Mouse (Mus musculus) hindbrain, postnatal 0 days (tissue): ENCODE measurements around the gene Vwa2. TPM values are rescaled to one million over a fixed set of nuclear protein-coding genes. Genes with fewer than 3 reads are reported as not detected.

Experiments
- ATAC-seq: fragments of 200-750 bp; cut with Nextera tagmentation; 2 replicates; pipeline ENCODE4 v1.8.0; 2017; ENCODE audit warnings: mild to moderate bottlenecking, moderate TSS enrichment, moderate library complexity
- DNase-seq: peaks from one replicate; pipeline ENCODE4 v3.0.0-alpha.2; 2015; ENCODE audit warnings: low spot score
- H3K27ac ChIP-seq: fragments of 300-500 bp; sonication (generic); 2 replicates; pipeline ENCODE4 v1.5.1; 2014; ENCODE audit warnings: mild to moderate bottlenecking
- H3K27me3 ChIP-seq: fragments of 300-500 bp; sonication (generic); 2 replicates; pipeline ENCODE4 v1.6.1; 2014; ENCODE audit warnings: low read length, mixed read lengths; ENCODE audit not compliant: insufficient read depth
- H3K36me3 ChIP-seq: fragments of 300-500 bp; sonication (generic); 2 replicates; pipeline ENCODE4 v1.6.1; 2014; ENCODE audit warnings: low read length, mixed read lengths; ENCODE audit not compliant: insufficient read depth
- H3K4me1 ChIP-seq: fragments of 300-500 bp; sonication (generic); 2 replicates; pipeline ENCODE4 v1.6.1; 2014; ENCODE audit warnings: antibody characterized with exemption, low read length, mixed read lengths; ENCODE audit not compliant: insufficient read depth
- H3K4me2 ChIP-seq: fragments of 300-500 bp; sonication (generic); 2 replicates; pipeline ENCODE4 v1.6.1; 2014; ENCODE audit warnings: low read depth, mild to moderate bottlenecking, low read length, moderate library complexity, mixed read lengths
- H3K4me3 ChIP-seq: fragments of 300-500 bp; sonication (generic); 2 replicates; pipeline ENCODE4 v1.5.1; 2014; ENCODE audit warnings: low read length
- H3K9ac ChIP-seq: fragments of 300-500 bp; sonication (generic); replicated peaks from 2 replicates; pipeline ENCODE4 v1.6.1; 2014; ENCODE audit warnings: mild to moderate bottlenecking, low read length, moderate library complexity, mixed read lengths
- H3K9me3 ChIP-seq: fragments of 300-500 bp; sonication (generic); 2 replicates; pipeline ENCODE4 v1.6.1; 2016; ENCODE audit warnings: low read length, mixed read lengths
- CTCF ChIP-seq: IDR thresholded peaks from 2 replicates; pipeline ENCODE4 v1.5.1; 2016; ENCODE audit warnings: antibody characterized with exemption, control low read depth, low read depth
- WGBS: fragments of 180-500 bp; shearing (Covaris S2); extraction: QIAGEN DNeasy Blood & Tissue Kit; methylation state at CpG from one replicate; pipeline ENCODE4 v1.1.7; 2014; 5-methylcytosine and 5-hydroxymethylcytosine counted together
- polyA plus RNA-seq: library from polyadenylated mRNA; unstranded; fragments of >200 nt; fragmentation: Nextera tagmentation; extraction: Ambion mirVana; gene quantifications from 2 replicates; pipeline ENCODE4 v1.2.1, GENCODE M21; 2015
- total RNA-seq: library from RNA; depleted of rRNA; stranded (reverse); fragments of >200 nt; gene quantifications from 2 replicates; pipeline ENCODE4 v1.2.3, GENCODE M21; 2014; rRNA removed

The Vwa2 gene
- total RNA-seq (0.79 and 1.6 TPM in 2 replicates), polyA plus RNA-seq (0.47 and 0.64 TPM in 2 replicates)

GRCm38 (mm10) chr19:56873816-56874600 is at the start of gene Vwa2:
Vwa2 (plus strand) TSS chr19:56874249.
- peak; percentile 12 for DNase-seq
- peak within 1 kb of the TSS; percentile 95 for H3K4me2 ChIP-seq
- H3K27ac ChIP-seq: no peak within 1 kb of the TSS
- peak within 1 kb of the TSS; percentile 51 for H3K4me3 ChIP-seq
- 2% methylated on average over 71 of the region's 71 CpGs for WGBS
- ATAC-seq: peak; percentile 21; the same call in 1 of the 2 replicates
- peaks cover 34% of the 10 kb centered on the region for H3K27me3 ChIP-seq
- H3K9me3 ChIP-seq: no peaks in the 10 kb centered on the region
- TF ChIP-seq CTCF: no peak
- peaks cover 6% of the 10 kb centered on the region; the same call in 1 of the 2 replicates for H3K4me1 ChIP-seq
- H3K9ac ChIP-seq: 0 out of 2 replicates have a peak within 1 kb of the TSS, but pooled peaks have one; percentile 21
- H3K36me3 ChIP-seq: no peaks in the 10 kb centered on the region

GRCm38 (mm10) chr19:56826047-56826631 is 47.9 kb upstream of the Vwa2 start, which contains the start of gene Tdrd1:
Tdrd1 (plus strand) TSS chr19:56826209.
- Histone ChIP-seq H3K4me3 (no peak within 1 kb of the TSS), H3K9ac (no peak within 1 kb of the TSS), H3K27ac (no peak within 1 kb of the TSS), H3K36me3 (no peaks in the 10 kb centered on the region), H3K4me2 (peak within 1 kb of the TSS; percentile 36), H3K4me1 (0 out of 2 replicates have a peak, but pooled peaks cover under 1% of the 10 kb centered on the region), H3K9me3 (no peaks in the 10 kb centered on the region), H3K27me3 (no peaks in the 10 kb centered on the region)
- WGBS: 70% methylated on average over 44 of the region's 44 CpGs
- DNase-seq (peak; percentile 13), ATAC-seq (no peak)
- no peak for TF ChIP-seq CTCF

GRCm38 (mm10) chr19:56828305-56828704 is 45.7 kb upstream of the Vwa2 start:
- H3K9me3 ChIP-seq: no peaks in the 10 kb centered on the region
- H3K9ac ChIP-seq: no peak overlapping the region
- H3K27me3 ChIP-seq: no peaks in the 10 kb centered on the region
- no peak overlapping the region for H3K4me3 ChIP-seq
- no peak overlapping the region for H3K4me2 ChIP-seq
- H3K4me1 ChIP-seq: no peaks in the 10 kb centered on the region
- no peaks in the 10 kb centered on the region for H3K36me3 ChIP-seq
- 80% methylated on average over 11 of the region's 11 CpGs for WGBS
- ATAC-seq (no peak), DNase-seq (no peak)
- H3K27ac ChIP-seq: no peak overlapping the region
- no peak for TF ChIP-seq CTCF

- Histone ChIP-seq H3K4me2 (no peak overlapping the region), H3K9ac (no peak overlapping the region), H3K27ac (no peak overlapping the region), H3K9me3 (no peaks in the 10 kb centered on the region), H3K27me3 (no peaks in the 10 kb centered on the region), H3K4me1 (no peaks in the 10 kb centered on the region), H3K36me3 (no peaks in the 10 kb centered on the region), H3K4me3 (no peak overlapping the region)
- ATAC-seq (no peak), DNase-seq (no peak)
- no peak for TF ChIP-seq CTCF
- WGBS: 91% methylated on average over 9 of the region's 9 CpGs
Measured at GRCm38 (mm10) chr19:56829267-56829666, 44.8 kb upstream of the Vwa2 start.

- H3K27me3 ChIP-seq: no peaks in the 10 kb centered on the region
- 51% methylated on average over 4 of the region's 4 CpGs for WGBS
- H3K36me3 ChIP-seq: no peaks in the 10 kb centered on the region
- no peak overlapping the region for H3K27ac ChIP-seq
- no peak for ATAC-seq
- no peaks in the 10 kb centered on the region for H3K9me3 ChIP-seq
- no peak overlapping the region for H3K4me3 ChIP-seq
- no peak for TF ChIP-seq CTCF
- H3K9ac ChIP-seq: no peak overlapping the region
- DNase-seq: no peak
- no peaks in the 10 kb centered on the region for H3K4me1 ChIP-seq
- H3K4me2 ChIP-seq: no peak overlapping the region
Measured at GRCm38 (mm10) chr19:56830163-56830562, 43.9 kb upstream of the Vwa2 start.

- WGBS: 24% methylated on average over 9 of the region's 9 CpGs
- no peak overlapping the region for H3K27ac ChIP-seq
Measured at GRCm38 (mm10) chr19:56835340-56835739, 38.7 kb upstream of the Vwa2 start.

More at GRCm38 (mm10) chr19:56835340-56835739, 38.7 kb upstream of the Vwa2 start:
- no peak overlapping the region for H3K9ac ChIP-seq
- no peaks in the 10 kb centered on the region for H3K4me1 ChIP-seq
- no peak for ATAC-seq
- H3K9me3 ChIP-seq: no peaks in the 10 kb centered on the region
- no peaks in the 10 kb centered on the region for H3K36me3 ChIP-seq
- no peak for TF ChIP-seq CTCF
- no peak overlapping the region for H3K4me3 ChIP-seq
- no peaks in the 10 kb centered on the region for H3K27me3 ChIP-seq
- H3K4me2 ChIP-seq: no peak overlapping the region
- peak; percentile 74 for DNase-seq
